In the genomic region with DNA sequence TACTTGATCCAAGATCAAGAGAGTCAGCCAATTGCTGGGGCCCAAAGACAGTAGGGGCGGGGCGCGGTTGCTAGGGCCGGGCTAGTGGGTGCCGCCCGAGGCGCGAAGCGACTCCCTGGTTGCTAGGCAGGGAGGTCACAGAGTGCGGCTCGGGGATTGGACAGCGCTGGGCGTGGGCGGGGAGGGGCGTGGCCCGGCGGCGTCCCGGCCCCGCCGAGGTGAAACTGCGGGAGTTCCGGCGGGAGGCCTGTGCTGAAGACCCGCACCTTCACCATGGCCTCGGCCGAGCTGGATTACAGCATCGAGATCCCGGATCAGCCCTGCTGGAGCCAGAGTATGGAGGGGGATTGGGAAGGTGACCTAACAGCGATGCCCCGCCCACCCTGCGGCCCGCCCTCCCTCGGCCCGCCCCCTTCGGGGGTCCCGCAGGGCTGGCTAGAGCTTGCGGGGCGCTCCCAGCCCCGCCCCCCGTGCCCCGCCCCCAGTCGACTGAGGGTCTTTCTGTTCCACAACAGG, we compare ENCODE assay signal across 8 mouse cellular contexts. TPM values are rescaled to one million over a fixed set of nuclear protein-coding genes. Genes with fewer than 3 reads are reported as not detected.
DNase-seq lines count a peak whose midpoint lies in the region; ATAC-seq and TF ChIP-seq lines count a peak whose summit lies in the region.

Gene Tmem53 (plus strand): TSS at position 151 of the 516 bp plus-strand sequence.
Gene Armh1 (minus strand): TSS at position 325 of the 516 bp plus-strand sequence.

- in situ Hi-C loops in Patski (cut with MboI; ENCODE audit: low pct_unique_long_range_greater_than_20kb), result no loop called here

- no peaks in the 10 kb centered on the region for H3K4me1 ChIP-seq in hindbrain, embryonic 11.5 days (replicated peaks; ENCODE audit: control insufficient read depth, insufficient read depth, low read length)

- DNase-seq in Patski (ENCODE audit: low read depth, low spot score), result no peak
- DNase-seq in cerebellum, adult 9-11 months, result peak; percentile 78
- peak; percentile 50 to 81 for DNase-seq in frontal cortex, adult 2 months (ENCODE audit: extremely low spot score in 1 of 2, low spot score in 1 of 2)
- peak; percentile 95 for DNase-seq in hindbrain, embryonic 11.5 days (ENCODE audit: low spot score)
- peak; percentile 64 to 73 for DNase-seq in layer of hippocampus, postnatal 25 days (ENCODE audit: extremely low spot score in 1 of 2, low spot score in 1 of 2)
- DNase-seq in lung, postnatal 25 days (ENCODE audit: low spot score), result peak; percentile 93
- DNase-seq in retina, embryonic 14.5 days (ENCODE audit: low spot score), result peak; percentile 97
- peak; percentile 88 to 92 for DNase-seq in thymus, postnatal 36 days

- no peak for TF ChIP-seq CTCF in Patski (IDR thresholded peaks at IDR 0.05)

- no peaks in the 10 kb centered on the region for H3K36me3 ChIP-seq in hindbrain, embryonic 11.5 days (ENCODE audit: control insufficient read depth, insufficient read depth, low read length)

- H3K9me3 ChIP-seq in hindbrain, embryonic 11.5 days (ENCODE audit: control insufficient read depth, low read length), result no peaks in the 10 kb centered on the region

- H3K4me3 ChIP-seq in hindbrain, embryonic 11.5 days (ENCODE audit: low read depth, low read length), result peak within 1 kb of the TSS; percentile 54

- H3K4me2 ChIP-seq in hindbrain, embryonic 11.5 days (replicated peaks; ENCODE audit: low read depth, low read length), result peak within 1 kb of the TSS; percentile 51

- WGBS in hindbrain, embryonic 11.5 days, result 0% methylated on average over 31 of the region's 43 CpGs

- H3K27me3 ChIP-seq in Patski, result no peaks in the 10 kb centered on the region
- H3K27me3 ChIP-seq in hindbrain, embryonic 11.5 days (ENCODE audit: control insufficient read depth, insufficient read depth, low read length), result no peaks in the 10 kb centered on the region

- CTCF ChIA-PET in Patski (lab: Charles Lee), result interaction anchor here (1.0 to 1.4 kb wide), 2 partner anchors 19 to 32 kb away, joined by 3 to 5 read pairs; no protein-coding TSS in a partner anchor

- peak within 1 kb of the TSS; percentile 69 for H3K9ac ChIP-seq in hindbrain, embryonic 11.5 days (ENCODE audit: low read depth, low read length)

- peak; percentile 93 for ATAC-seq in Patski
- ATAC-seq in hindbrain, embryonic 11.5 days (ENCODE audit: low FRiP score), result peak; percentile 99

- POLR2A ChIA-PET in Patski (lab: Charles Lee), result no interaction called here

- H3K27ac ChIP-seq in hindbrain, embryonic 11.5 days (ENCODE audit: low read depth, low read length), result peak within 1 kb of the TSS; percentile 87

RNA-seq across cellular contexts. Expression of gene Tmem53, which starts in this region (rescaled TPM):
- 10.7 TPM for polyA plus RNA-seq in Patski (2021)
- polyA plus RNA-seq in frontal cortex, adult 2 months (2012; rRNA removed), result 6.3 and 7.9 TPM in 2 replicates
- polyA plus RNA-seq in hindbrain, embryonic 11.5 days (2014; fragmentation: Nextera tagmentation; extraction: Ambion mirVana), result 11.4 and 13.1 TPM in 2 replicates
- 1 to 10 TPM; 4.6 to 6.0 TPM for total RNA-seq in layer of hippocampus, postnatal 25 days (2021)

RNA-seq across cellular contexts. Expression of gene Armh1, which starts in this region (rescaled TPM):
- polyA plus RNA-seq in Patski (2021), result 0.05 TPM
- polyA plus RNA-seq in frontal cortex, adult 2 months (2012; rRNA removed), result 0.67 and 1.00 TPM in 2 replicates
- polyA plus RNA-seq in hindbrain, embryonic 11.5 days (2014; fragmentation: Nextera tagmentation; extraction: Ambion mirVana), result 0.53 TPM in 1 of 2 replicates, not detected in the other
- under 1 TPM; 0.52 to 0.79 TPM for total RNA-seq in layer of hippocampus, postnatal 25 days (2021)
